Mouse (Mus musculus): ENCODE measurements around the gene Fam151a. TPM values are rescaled to one million over a fixed set of nuclear protein-coding genes. Genes with fewer than 3 reads are reported as not detected.

Fam151a gene
- polyA plus RNA-seq, 1 experiment, result not detected

DNA sequence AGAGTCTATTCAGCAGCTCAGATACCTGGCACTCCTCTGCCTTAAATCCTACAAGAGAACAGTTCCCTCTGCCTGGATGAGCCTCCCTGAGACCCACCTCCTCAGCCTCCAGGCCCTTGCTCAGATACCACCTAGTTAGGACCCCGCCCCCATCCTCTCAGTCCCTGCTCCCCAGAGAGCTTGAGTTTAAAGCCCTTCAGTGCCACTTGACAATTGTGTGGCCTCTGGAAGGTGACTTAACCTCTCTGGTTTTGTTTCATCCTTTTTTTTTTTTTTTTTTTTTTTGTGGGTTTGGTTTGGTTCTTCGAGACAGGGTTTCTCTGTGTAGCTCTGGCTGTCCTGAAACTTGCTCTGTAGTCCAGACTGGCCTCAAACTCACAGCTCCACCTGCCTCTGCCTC, 61.6 kb downstream of the Fam151a start:
- no peak for TF ChIP-seq GATA1 (IDR thresholded peaks at IDR 0.05; ENCODE audit: low read length)

Other genes starting within 250 kb of the Fam151a start
- not detected in 2 replicates for gene Bsnd, start 241.6 kb upstream of the Fam151a start, polyA plus RNA-seq (2012)
- gene Dhcr24, start 172.9 kb upstream of the Fam151a start, polyA plus RNA-seq (2012), result 86.9 and 101 TPM in 2 replicates
- gene Lexm, start 116.6 kb upstream of the Fam151a start, polyA plus RNA-seq (2012), result not detected in 2 replicates
- gene Ttc22, start 111.5 kb upstream of the Fam151a start, polyA plus RNA-seq (2012), result not detected in 2 replicates
- 3.7 and 5.4 TPM in 2 replicates for gene Pars2, start 82.8 kb upstream of the Fam151a start, polyA plus RNA-seq (2012)
- gene Ttc4, start 54.9 kb upstream of the Fam151a start, polyA plus RNA-seq (2012), result 3.0 and 16.1 TPM in 2 replicates
- gene Mroh7, start 3.0 kb upstream of the Fam151a start, polyA plus RNA-seq (2012), result not detected in 2 replicates
- gene Acot11, start 71.1 kb downstream of the Fam151a start, polyA plus RNA-seq (2012), result 0.10 and 0.15 TPM in 2 replicates
- 478 and 565 TPM in 2 replicates for gene Ssbp3, start 176.8 kb downstream of the Fam151a start, polyA plus RNA-seq (2012)

All from G1E-ER4 (cell line).